Mouse (Mus musculus): ENCODE measurements around the gene Cyp2j8. TPM values are rescaled to one million over a fixed set of nuclear protein-coding genes. Genes with fewer than 3 reads are reported as not detected.

The Cyp2j8 gene
- not detected in 2 replicates for polyA plus RNA-seq (2012; ENCODE audit: low replicate concordance)

DNA sequence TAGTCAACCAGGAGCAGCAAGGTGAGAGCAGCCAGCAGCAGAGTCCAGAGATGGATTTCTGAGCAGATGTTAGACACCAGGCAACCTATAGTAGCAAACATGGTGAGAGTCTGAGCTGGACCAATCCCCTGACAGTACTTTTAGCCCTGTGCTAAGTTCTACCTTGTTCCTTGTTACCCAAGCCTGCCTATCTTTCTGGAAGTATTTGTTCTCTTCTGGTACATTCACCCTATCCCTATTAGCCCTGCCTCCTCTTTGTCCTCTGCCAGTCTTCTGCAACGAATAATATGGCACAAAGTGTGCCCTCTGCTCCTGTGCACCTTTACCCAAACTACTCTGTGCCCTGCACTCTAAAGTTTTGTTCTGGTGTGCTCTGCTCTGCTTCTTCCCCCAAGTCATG, at the start of gene Cyp2j8:
Gene Cyp2j8, minus strand, starts transcription at position 101 of the 400 bp plus-strand sequence.

DNA sequence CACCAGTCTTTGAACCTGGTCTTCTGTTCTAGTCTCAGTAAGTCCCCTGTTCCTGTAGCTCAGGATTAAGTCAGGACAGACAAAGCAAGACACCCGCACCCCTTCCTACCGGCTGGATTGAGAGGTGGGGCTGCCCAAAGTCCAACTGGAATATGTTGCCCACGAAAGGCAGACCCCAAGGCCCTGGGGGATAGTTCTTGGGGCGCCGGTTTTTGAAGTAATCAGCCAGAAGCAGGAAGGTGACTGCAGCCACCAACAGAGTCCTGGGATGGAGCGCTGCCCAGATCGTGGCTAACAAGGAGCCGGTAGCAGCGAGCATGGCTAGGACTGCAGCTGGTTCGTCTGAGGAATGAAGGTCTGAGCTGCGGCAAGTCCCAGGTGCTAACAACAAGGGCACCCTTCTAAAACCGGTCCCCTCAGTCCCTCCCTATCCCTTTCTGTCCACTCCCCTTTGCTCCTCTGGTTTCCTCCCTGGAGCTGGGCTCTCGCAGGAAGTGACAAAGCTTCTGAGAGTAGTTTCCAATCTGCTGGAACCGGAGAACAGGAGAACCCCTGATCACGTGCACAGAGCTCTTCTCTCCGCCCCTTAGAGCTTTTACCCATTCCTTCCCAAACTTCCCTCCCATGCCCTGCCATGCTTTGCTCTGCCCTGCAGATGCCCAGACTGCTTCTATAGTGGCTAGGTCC, 46.1 kb upstream of the Cyp2j8 start, which contains the start of gene Cyp2j6:
Gene Cyp2j6, minus strand, starts transcription at position 529 of the 687 bp plus-strand sequence.

Other genes starting within 250 kb of the Cyp2j8 start
- not detected in 2 replicates for gene Cyp2j11, start 158.7 kb downstream of the Cyp2j8 start, polyA plus RNA-seq (2012; ENCODE audit: low replicate concordance)
- gene Cyp2j6, start 46.3 kb upstream of the Cyp2j8 start, polyA plus RNA-seq (2012; ENCODE audit: low replicate concordance), result 0.05 TPM in 1 of 2 replicates, not detected in the other
- gene Cyp2j9, start 84.2 kb upstream of the Cyp2j8 start, polyA plus RNA-seq (2012; ENCODE audit: low replicate concordance), result not detected in 2 replicates
- gene Cyp2j5, start 156.8 kb upstream of the Cyp2j8 start, polyA plus RNA-seq (2012; ENCODE audit: low replicate concordance), result not detected in 2 replicates

Measured in hematopoietic multipotent progenitor cell, adult 10-12 weeks (in vitro differentiated cells).